Mouse (Mus musculus) cerebellum, adult 18-20 months (tissue): Measurements from ENCODE around the gene Kcnip2.
"Not testable (repeated sequence)": the region's sequence is repeated elsewhere in the genome, so short reads cannot be mapped to it uniquely, and the experiment has no call there.

Experiments
- DNase-seq, 2 experiments: peaks; one replicate each; pipeline ENCODE4 v3.0.0; 2021

Gene Kcnip2

GRCm38 (mm10) chr19:45811028-45811674 is 4.7 kb downstream of the Kcnip2 start:
- no peak for DNase-seq

GRCm38 (mm10) chr19:45807732-45808131 is 8.1 kb downstream of the Kcnip2 start:
- DNase-seq = no peak

DNA sequence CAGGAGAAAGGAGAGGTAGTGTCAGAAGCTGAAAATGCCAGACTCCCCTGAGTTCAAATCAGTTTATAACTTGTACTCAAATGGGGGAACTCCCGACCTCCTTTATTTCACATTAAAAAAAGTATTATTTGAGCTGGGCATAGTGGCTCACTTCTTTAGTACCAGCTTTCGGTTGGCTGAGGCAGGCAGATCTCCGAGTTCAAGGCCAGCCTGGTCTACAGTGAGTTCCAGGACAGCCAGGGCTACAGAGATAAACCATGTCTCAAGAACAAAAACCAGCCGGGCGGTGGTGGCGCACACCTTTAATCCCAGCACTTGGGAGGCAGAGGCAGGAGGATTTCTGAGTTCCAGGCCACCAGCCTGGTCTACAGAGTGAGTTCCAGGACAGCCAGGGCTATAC is 10.0 kb downstream of the Kcnip2 start:
- DNase-seq = not testable (repeated sequence)

- DNase-seq = peak; percentile 48 to 59
These were observed 11.1 kb downstream of the Kcnip2 start for GRCm38 (mm10) chr19:45804593-45805368.

DNA sequence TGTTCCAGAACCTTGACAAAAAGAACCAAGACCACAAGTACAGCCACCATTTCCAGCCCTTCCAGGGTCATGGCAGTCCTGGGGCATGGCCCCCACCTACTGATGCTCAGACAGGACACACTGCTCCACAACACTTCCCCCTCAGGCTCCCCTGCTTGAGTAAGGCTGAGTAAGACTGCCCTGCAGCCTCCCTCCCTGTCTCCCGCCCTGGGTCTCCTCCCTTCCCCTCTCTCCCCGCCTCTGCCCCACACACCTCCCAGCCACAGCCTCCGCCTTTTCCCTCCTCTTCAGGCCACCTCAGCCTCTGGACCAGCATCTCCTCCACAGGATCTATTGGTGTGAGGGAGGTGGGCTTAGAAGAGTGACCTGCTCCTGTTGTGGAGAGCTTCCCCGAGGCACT is 12.5 kb downstream of the Kcnip2 start:
- no peak for DNase-seq

DNA sequence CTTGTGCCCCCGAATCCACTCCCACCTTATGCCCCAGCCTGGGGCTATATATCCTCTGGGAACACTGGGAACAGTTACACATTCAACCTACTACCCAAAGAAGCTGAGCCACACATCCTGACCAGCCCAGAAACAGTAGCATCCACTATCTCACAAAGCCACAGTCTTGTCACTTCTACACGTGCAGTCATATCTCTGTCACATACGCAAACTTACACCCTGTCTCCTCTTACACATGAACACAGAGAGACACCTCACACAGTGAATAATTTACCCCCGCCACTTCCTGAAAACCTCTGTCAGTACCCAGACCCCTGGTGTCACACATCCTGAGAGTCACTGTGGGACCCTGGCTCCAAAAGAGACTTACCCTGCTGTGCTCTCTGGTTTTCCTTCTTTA is 13.2 kb downstream of the Kcnip2 start:
- DNase-seq = no peak

DNA sequence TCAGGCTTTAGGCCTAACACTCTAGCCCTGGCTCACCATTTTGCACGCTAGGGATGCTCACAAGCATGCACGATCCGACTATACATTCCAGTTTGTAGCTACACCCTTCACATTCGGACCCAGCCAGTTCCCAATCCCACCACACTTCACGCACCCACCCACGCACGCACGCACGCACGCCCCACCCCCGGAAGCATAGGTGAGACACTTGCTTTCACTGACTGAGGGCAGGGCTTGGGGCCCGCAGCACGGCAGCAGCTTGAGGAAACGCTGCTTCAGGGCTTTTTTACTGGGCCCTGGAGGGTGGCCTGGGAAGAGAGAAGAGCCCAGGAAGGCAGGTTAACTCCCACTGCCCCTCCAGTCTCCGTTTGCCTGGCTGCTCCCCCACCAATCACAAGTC is 19.0 kb downstream of the Kcnip2 start:
- DNase-seq = no peak

DNA sequence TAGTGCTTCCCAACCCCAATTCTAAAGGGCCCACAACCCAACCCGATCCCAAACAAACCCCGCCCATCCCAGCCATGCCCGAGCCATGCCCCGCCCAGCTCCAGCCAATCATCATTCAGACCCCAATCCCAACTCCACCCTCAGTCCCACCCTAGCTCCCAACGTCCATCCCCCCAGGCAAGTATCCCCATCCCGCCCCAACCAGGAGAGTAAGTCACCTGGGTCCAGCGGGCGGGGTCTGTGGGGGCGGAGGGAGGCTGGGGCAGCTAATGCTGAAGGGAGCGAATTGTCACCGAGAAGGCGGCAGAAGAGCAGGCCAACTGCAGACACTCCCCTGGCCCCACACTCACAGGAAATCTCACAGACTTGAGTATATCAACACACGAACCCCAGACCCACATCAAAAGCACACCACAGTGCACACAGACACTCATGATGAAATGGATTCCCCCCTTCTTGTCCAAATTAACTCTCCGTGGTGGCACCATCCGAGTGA is 19.8 kb downstream of the Kcnip2 start:
- DNase-seq = no peak

- DNase-seq = no peak
These were observed 20.4 kb downstream of the Kcnip2 start for GRCm38 (mm10) chr19:45795406-45795944.

- DNase-seq = no peak
These were observed 21.1 kb downstream of the Kcnip2 start for GRCm38 (mm10) chr19:45794718-45795117.

- no peak for DNase-seq
These were observed 23.5 kb downstream of the Kcnip2 start for GRCm38 (mm10) chr19:45792404-45792803.

- DNase-seq = no peak
These were observed 25.7 kb downstream of the Kcnip2 start for GRCm38 (mm10) chr19:45789888-45790874.

DNA sequence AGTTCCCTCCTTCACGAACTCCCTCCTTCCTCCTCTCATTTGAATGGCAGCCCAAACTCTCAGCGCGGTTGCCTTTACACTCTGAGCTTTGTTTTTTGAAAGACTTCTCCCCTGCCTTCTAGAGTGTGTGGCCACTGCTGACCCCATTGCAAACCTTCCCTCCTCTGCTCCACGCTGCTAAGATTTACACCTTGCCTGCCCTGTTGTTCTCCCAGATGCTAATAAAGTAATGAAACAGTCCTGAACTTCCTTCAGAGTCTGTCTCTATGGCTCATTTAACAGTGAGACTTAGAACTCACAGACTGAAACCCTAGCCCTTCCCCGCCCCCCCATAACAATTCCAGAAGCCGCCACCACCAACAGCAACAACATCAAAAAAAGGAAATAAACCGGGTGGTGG is 26.5 kb downstream of the Kcnip2 start:
- DNase-seq = no peak

GRCm38 (mm10) chr19:45788337-45788736 is 27.5 kb downstream of the Kcnip2 start:
- no peak for DNase-seq

GRCm38 (mm10) chr19:45787450-45787849 is 28.4 kb downstream of the Kcnip2 start:
- no peak for DNase-seq

DNA sequence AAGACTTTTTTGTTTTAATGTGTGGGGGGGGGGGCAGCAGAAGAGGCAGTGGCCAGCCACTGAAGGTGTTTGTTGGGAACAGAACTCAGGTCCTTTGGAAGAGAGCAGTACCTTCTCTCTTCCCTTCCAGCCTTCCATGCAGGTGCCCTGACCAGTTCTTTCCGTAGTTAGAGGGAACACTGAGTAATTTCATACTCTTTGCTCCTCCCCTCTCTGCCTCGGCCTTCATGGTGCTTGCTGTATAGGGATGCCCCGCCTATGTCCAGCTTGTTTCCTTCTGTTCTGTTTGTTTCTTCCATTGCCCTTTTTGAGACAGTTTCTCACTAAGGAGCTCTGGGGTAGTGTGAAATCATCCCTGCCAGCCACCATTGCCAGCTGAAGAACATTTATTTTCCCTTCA is 30.4 kb downstream of the Kcnip2 start:
- no peak for DNase-seq

DNA sequence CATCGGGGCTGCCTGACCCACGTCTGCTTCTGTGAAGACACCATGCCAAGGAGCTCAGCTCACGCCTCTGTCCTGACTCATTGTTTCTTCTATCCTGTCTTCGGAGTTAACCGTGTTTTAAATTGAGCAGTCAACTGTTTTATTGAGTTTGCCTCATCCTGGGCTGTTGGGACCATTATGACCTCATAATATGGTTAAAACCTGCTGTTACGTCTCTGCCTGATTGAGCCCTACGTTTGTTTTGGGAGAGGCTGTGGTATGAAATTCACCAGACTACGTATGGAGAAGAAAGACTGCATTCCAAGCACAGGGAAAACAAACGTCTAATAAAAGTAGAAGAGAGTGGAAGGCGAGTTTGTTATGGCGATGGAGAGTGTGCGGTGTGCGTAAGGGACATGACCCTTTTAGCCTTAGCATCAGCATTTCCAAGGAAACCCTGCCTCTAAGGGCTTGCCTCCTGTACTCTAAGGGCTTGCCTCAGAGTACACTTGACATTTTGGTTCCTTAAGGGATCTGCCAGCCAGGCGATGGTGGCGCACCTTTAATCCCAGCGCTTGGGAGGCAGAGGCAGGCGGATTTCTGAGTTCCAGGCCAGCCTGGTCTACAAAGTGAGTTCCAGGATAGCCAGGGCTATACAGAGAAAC is 31.8 kb downstream of the Kcnip2 start:
- no peak for DNase-seq

DNA sequence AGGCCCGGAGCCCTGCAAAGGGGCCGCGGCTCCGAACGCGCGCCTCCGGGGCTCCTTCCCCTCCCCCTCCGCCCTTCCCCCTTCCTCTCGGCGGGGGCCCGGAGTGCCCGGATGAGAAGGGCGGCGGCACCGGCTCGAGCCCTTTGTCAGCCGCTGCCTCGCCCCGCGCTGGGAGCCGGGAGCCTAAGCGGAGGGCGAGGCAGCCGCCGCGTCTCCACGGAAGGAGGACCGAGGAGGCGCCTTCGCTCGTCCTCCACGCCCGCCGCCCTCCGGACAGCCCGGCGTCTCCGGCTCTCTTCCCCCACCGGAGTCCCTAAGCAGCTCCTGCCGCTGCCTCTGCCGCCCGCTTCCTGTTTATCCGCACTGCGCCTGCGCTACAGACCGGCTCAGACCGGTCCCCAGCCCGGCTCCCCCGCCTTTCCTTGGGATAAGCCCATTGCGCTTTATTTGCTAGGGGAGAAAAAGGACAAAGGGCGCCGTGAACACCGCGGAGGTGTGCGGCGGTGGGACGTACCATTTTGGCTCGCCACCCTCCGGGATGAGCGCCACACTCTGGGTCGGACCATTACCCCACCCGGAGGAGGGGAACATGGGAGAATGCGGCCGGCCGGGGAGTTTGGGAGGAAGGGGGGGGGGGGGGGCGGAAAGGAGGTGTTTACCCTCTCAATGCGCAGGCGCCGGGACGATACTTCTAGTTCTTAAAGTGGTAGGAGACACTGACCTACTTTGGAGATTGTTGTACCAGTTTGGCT is 32.5 kb downstream of the Kcnip2 start, which contains the start of gene Mgea5:
TSS of gene Mgea5 (minus strand) at position 657 of the 752 bp plus-strand sequence.
- DNase-seq = peak; percentile 98 to 99

DNA sequence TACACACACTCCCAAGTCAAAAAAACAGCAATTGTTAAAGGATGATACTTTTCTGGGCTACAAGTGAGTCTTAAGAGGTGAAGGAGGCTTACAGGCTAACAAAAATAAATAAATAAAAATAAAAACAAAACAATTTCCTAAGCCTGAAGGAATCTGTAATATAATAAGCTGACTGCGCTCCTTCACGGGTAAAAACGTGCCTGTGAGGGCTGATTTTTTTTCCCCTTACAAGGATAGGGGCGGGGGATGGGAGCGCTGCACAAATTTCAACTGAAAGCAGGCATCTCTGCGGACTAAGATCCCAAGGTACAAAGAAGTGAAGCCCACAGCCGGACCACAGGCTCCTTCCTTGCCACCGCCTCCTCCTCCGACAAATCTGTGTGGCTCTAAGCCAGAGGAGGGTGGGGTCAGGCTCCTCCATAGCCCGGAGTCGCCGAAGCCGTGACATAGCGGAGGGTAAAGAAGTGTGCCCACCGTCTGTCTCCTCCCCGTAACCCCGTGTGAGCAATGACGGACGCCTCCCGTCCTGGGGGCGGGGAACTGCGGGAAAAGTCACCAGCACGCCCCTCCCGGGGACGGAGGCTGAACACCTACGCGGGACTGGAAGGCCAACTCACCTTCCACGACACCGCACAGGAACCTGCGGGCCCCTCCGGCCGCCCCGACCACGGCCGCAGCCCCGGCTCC is 33.4 kb downstream of the Kcnip2 start:
- peak; percentile 68 to 73 for DNase-seq

DNA sequence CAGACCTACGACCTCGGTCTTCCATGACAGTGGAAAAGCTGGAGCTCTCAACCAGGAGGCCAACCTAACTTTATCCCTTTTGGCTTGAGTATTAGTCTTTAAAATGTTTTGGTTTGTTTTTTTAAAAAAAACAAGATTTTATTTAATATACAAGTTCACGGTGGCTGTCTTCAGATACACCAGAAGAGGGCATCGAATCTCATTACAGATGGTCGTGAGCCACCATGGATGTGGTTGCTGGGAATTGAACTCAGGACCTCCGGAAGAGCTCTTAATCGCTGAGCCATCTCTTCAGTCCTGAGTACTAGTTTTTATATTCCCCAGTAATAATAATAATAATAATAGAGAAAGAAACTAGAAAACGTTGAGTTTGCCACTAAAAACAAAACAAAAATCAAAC is 34.2 kb downstream of the Kcnip2 start:
- DNase-seq = no peak
